Mouse (Mus musculus): ENCODE measurements around the gene Hmgcs1. TPM values are rescaled to one million over a fixed set of nuclear protein-coding genes. Genes with fewer than 3 reads are reported as not detected.

Hmgcs1 gene
- polyA plus RNA-seq, 1 experiment from 2014 or later, result 450 TPM

DNA sequence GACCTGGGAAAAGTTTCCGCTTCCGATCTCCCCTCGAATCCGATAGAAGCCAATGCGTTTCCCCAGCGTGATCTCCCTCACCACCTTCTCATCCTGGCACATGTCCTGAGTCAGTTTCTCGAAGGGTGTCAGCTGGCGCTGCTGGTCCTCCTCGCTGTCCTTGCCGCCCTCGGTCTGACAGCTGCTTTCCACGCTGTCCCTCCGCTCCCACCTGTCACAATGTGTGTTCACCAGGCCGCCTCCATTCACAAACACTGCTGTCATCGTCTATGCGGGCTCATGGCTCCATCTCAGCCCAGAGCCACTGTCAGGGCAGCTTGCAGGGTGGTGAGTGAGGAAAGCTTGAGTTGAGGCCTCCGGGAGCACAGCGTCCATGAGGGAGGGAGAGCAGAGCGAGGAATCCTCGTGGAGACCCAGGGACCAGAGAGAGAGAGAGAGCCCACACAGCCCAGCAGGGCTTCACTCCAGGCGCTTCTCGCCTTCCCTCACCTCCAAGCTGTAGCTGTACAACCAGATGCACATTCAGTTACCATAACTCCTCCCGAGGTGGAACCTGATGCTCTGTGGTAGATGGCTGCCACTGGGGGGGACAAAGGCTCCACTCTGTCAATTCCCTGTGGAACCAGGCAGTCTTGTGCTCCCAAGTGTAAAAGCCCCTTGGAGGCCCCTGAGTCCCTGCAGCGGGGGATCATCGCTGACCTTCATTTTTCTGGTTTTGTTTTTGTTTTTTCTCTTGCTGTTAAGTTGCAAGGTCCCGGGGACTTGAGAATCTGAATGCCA, 37.6 kb downstream of the Hmgcs1 start:
- Histone ChIP-seq H3K27ac (ENCODE audit: low read depth, low read length) (no peak overlapping the region), H3K4me1 (ENCODE audit: control insufficient read depth, insufficient read depth, low read length) (no peaks in the 10 kb centered on the region), H3K36me3 (ENCODE audit: control insufficient read depth, insufficient read depth, low read length) (no peaks in the 10 kb centered on the region), H3K4me2 (ENCODE audit: low read depth) (no peak overlapping the region), H3K9ac (ENCODE audit: low read length) (no peak overlapping the region), H3K4me3 (ENCODE audit: low read depth, low read length) (no peak overlapping the region), H3K9me3 (ENCODE audit: control insufficient read depth, low read length) (no peaks in the 10 kb centered on the region), H3K27me3 (ENCODE audit: control insufficient read depth, insufficient read depth, low read length) (no peaks in the 10 kb centered on the region)
- DNase-seq (ENCODE audit: low spot score) (no peak), ATAC-seq (ENCODE audit: insufficient read depth, low FRiP score, low TSS enrichment) (no peak)
- 76% methylated on average over 26 of the region's 26 CpGs for WGBS

DNA sequence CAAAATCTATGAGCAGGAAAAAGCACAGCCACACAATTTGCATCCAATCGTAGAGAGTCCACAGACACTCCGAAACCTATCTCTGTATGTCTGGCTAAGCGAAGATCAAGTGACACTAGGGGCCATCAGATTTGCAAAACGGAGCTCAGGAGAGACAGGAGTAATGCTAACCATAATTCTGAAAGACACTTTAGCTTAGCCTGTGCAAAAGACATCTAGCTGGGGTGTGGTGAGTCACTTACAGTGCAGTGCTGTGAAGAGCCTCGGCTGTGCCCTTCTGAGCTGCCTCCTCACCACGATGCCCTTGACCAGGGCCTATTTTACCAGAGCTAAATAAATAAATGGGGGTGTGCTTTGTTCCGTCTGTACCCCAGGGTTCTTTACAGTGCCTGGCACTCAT, 39.2 kb downstream of the Hmgcs1 start:
- ATAC-seq (ENCODE audit: insufficient read depth, low FRiP score, low TSS enrichment) (no peak), DNase-seq (ENCODE audit: low spot score) (no peak)

DNA sequence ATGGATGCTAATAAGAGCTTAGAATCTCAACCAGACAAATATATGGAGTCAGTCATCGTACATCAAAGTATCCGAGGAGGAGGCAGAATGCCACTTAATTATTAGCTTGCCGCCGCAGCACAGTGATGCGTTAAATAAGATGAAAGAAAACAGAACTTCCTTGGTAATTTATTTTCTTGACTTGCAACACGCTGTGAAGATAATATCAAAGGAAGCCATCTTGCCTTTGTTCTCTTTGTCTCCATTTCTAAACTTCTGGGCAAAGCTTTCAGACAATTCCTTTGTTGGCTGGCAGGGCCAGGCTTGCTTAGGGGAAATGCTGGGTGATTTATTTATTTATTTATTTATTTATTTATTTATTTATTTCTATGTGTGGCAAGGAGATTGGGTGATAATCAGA, 41.3 kb downstream of the Hmgcs1 start:
- no peak overlapping the region for H3K27ac ChIP-seq (ENCODE audit: low read depth, low read length)
- ATAC-seq (ENCODE audit: insufficient read depth, low FRiP score, low TSS enrichment) (0 out of 2 replicates have a peak, but pooled peaks have one; percentile 2), DNase-seq (ENCODE audit: low spot score) (no peak)
- no peak overlapping the region for H3K4me2 ChIP-seq (ENCODE audit: low read depth)
- H3K4me1 ChIP-seq (ENCODE audit: control insufficient read depth, insufficient read depth, low read length), result no peaks in the 10 kb centered on the region
- WGBS, result 32% methylated on average over 6 of the region's 6 CpGs
- H3K27me3 ChIP-seq (ENCODE audit: control insufficient read depth, insufficient read depth, low read length), result no peaks in the 10 kb centered on the region
- H3K9me3 ChIP-seq (ENCODE audit: control insufficient read depth, low read length), result no peaks in the 10 kb centered on the region
- H3K4me3 ChIP-seq (ENCODE audit: low read depth, low read length), result no peak overlapping the region
- H3K9ac ChIP-seq (ENCODE audit: low read length), result no peak overlapping the region
- H3K36me3 ChIP-seq (ENCODE audit: control insufficient read depth, insufficient read depth, low read length), result no peaks in the 10 kb centered on the region

More for the DNA sequence above, 39.2 kb downstream of the Hmgcs1 start:
- Histone ChIP-seq H3K27ac (ENCODE audit: low read depth, low read length) (no peak overlapping the region), H3K4me1 (ENCODE audit: control insufficient read depth, insufficient read depth, low read length) (no peaks in the 10 kb centered on the region), H3K9me3 (ENCODE audit: control insufficient read depth, low read length) (no peaks in the 10 kb centered on the region), H3K9ac (ENCODE audit: low read length) (no peak overlapping the region), H3K4me3 (ENCODE audit: low read depth, low read length) (no peak overlapping the region), H3K27me3 (ENCODE audit: control insufficient read depth, insufficient read depth, low read length) (no peaks in the 10 kb centered on the region), H3K36me3 (ENCODE audit: control insufficient read depth, insufficient read depth, low read length) (no peaks in the 10 kb centered on the region), H3K4me2 (ENCODE audit: low read depth) (no peak overlapping the region)
- WGBS, result 88% methylated on average over 7 of the region's 7 CpGs

DNA sequence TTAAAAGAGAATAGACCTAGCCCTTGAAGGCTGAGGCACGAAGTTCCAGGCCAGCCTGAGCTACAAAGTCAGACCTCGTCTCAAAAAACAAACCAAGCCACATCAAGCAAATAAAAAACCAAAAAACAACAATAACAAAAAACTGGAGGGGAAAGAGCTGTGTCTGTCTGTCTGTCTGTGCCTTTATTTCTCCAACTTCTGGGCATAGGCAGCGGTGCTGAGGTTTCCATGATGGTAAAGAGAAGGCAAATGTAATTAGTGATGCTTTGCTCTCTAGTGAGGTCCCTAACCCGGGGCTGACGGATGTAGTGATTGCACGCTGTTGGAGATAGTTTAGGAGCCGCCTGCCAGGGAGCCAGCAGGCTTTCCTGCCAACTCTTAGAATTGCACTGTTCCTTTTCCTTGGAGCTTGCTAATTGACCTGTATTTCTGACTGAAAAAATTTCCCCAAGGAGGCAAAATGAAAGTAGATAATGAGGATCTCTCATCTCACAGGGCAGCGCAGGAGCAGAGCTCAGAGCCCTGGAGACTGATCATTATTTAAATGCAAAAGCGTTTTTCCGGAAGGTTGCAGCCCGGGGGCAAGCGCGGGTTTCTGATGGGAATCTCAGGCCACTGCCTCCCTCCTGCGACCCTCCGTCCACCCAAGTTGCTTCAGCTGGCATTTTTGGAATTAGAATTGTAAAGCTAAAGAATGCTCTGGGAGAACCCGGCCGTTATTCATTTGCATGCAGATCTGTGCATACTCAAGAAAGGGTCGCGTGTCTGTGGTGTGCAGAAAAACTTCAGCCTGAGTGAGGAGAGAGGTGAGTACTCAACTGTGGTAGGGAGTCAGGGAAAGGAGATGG, 51.4 kb downstream of the Hmgcs1 start:
- peak; percentile 33; the same call in 1 of the 2 replicates for ATAC-seq (ENCODE audit: insufficient read depth, low FRiP score, low TSS enrichment)

DNA sequence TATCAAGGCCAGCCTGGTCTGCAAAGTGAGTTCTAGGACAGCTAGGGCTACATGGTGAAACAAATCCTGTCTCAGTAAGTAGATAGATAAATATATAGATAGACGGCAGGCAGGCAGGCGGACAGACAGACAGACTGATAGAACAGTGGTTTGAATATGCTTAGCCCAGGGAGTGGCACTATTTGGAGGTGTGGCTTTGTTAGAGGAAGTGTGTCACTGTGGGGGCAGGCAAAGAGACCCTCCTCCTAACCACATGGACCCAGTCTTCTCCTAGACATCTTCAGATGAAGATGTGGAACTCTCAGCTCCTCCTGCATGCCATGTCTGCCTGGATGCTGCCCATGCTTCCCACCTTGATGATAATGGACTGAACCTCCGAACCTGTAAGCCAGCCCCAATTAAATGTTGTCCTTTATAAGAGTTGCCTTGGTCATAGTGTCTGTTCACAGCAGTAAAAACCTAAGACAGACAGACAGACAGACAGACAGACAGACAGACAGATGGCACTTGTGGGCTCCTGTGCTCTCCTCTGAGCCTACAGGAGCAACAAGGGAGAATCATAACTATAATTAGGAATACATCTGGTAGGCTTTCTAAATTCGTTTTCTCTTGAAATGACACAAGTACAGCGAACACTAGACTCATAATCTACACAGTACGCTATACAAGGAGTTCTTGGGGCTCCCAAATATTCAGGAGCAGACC, 52.7 kb downstream of the Hmgcs1 start:
- H3K4me2 ChIP-seq (ENCODE audit: low read depth), result no peak overlapping the region
- ATAC-seq (ENCODE audit: insufficient read depth, low FRiP score, low TSS enrichment), result no peak
- peaks cover 4% of the 10 kb centered on the region; the same call in 1 of the 2 replicates for H3K4me1 ChIP-seq (ENCODE audit: control insufficient read depth, insufficient read depth, low read length)
- no peaks in the 10 kb centered on the region for H3K9me3 ChIP-seq (ENCODE audit: control insufficient read depth, low read length)
- H3K27me3 ChIP-seq (ENCODE audit: control insufficient read depth, insufficient read depth, low read length), result no peaks in the 10 kb centered on the region
- 90% methylated on average over 6 of the region's 6 CpGs for WGBS
- H3K36me3 ChIP-seq (ENCODE audit: control insufficient read depth, insufficient read depth, low read length), result no peaks in the 10 kb centered on the region
- no peak for DNase-seq (ENCODE audit: low spot score)
- H3K4me3 ChIP-seq (ENCODE audit: low read depth, low read length), result no peak overlapping the region
- no peak overlapping the region for H3K9ac ChIP-seq (ENCODE audit: low read length)
- H3K27ac ChIP-seq (ENCODE audit: low read depth, low read length), result no peak overlapping the region

More for the DNA sequence above, 51.4 kb downstream of the Hmgcs1 start:
- WGBS, result 4% methylated on average over 19 of the region's 19 CpGs
- Histone ChIP-seq H3K9ac (ENCODE audit: low read length) (peak overlapping the region; percentile 27), H3K9me3 (ENCODE audit: control insufficient read depth, low read length) (no peaks in the 10 kb centered on the region), H3K27me3 (ENCODE audit: control insufficient read depth, insufficient read depth, low read length) (no peaks in the 10 kb centered on the region), H3K4me3 (ENCODE audit: low read depth, low read length) (0 out of 2 replicates have a peak overlapping the region, but pooled peaks have one; percentile 6), H3K4me1 (ENCODE audit: control insufficient read depth, insufficient read depth, low read length) (peaks cover 4% of the 10 kb centered on the region; the same call in 1 of the 2 replicates), H3K27ac (ENCODE audit: low read depth, low read length) (no peak overlapping the region), H3K36me3 (ENCODE audit: control insufficient read depth, insufficient read depth, low read length) (no peaks in the 10 kb centered on the region), H3K4me2 (ENCODE audit: low read depth) (peak overlapping the region; percentile 38)
- DNase-seq (ENCODE audit: low spot score), result peak; percentile 56

DNA sequence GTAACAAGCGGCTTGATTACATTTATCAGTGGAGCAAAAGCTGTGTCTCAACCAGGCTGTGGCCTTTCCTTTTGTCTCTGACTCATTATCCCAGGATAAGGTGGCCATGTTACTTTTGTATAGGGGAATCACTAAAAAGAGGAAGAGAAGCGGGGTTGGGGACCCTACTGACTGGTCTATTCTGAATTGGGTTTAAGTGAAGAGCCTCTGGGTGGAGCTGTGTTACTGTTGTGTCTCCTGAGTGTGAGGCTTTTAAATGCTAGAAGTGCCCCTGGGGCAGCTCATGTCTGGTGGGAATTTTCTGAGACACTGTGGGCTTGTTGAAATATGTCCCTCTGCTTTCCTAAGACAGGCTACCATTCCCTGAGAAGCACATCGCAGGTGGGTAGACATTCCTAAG, 53.3 kb downstream of the Hmgcs1 start:
- no peaks in the 10 kb centered on the region for H3K9me3 ChIP-seq (ENCODE audit: control insufficient read depth, low read length)
- H3K27me3 ChIP-seq (ENCODE audit: control insufficient read depth, insufficient read depth, low read length), result no peaks in the 10 kb centered on the region
- WGBS, result 78% methylated on average over 3 of the region's 3 CpGs
- DNase-seq (ENCODE audit: low spot score) (no peak), ATAC-seq (ENCODE audit: insufficient read depth, low FRiP score, low TSS enrichment) (no peak)
- no peak overlapping the region for H3K4me2 ChIP-seq (ENCODE audit: low read depth)
- no peak overlapping the region for H3K4me3 ChIP-seq (ENCODE audit: low read depth, low read length)
- H3K36me3 ChIP-seq (ENCODE audit: control insufficient read depth, insufficient read depth, low read length), result no peaks in the 10 kb centered on the region
- H3K27ac ChIP-seq (ENCODE audit: low read depth, low read length), result no peak overlapping the region
- peaks cover 4% of the 10 kb centered on the region; the same call in 1 of the 2 replicates for H3K4me1 ChIP-seq (ENCODE audit: control insufficient read depth, insufficient read depth, low read length)
- no peak overlapping the region for H3K9ac ChIP-seq (ENCODE audit: low read length)

DNA sequence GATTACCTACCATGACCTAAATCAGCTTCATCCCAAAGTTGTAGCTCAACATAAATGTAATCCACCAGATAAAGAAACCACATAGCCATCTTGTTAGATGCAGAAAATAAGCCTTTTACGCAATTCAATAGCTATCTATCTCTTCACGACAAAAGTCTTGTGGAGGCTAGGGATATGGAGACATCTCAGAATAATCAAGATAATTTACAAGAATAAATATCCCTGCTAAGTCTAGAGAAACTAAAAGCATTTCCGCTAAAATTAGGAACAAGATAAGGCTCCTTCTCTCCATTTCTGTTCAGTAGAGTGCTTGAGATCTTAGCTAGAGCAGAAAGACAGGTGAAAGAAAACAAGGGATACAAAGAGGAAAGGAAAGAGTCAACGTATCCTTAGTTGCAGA, 56.8 kb downstream of the Hmgcs1 start:
- no peak overlapping the region for H3K9ac ChIP-seq (ENCODE audit: low read length)
- peaks cover under 1% of the 10 kb centered on the region; the same call in 1 of the 2 replicates for H3K4me1 ChIP-seq (ENCODE audit: control insufficient read depth, insufficient read depth, low read length)
- H3K4me3 ChIP-seq (ENCODE audit: low read depth, low read length), result no peak overlapping the region
- no peak overlapping the region for H3K27ac ChIP-seq (ENCODE audit: low read depth, low read length)
- ATAC-seq (ENCODE audit: insufficient read depth, low FRiP score, low TSS enrichment) (no peak), DNase-seq (ENCODE audit: low spot score) (no peak)
- no peaks in the 10 kb centered on the region for H3K27me3 ChIP-seq (ENCODE audit: control insufficient read depth, insufficient read depth, low read length)
- H3K4me2 ChIP-seq (ENCODE audit: low read depth), result no peak overlapping the region
- 88% methylated on average over 4 of the region's 4 CpGs for WGBS
- no peaks in the 10 kb centered on the region for H3K9me3 ChIP-seq (ENCODE audit: control insufficient read depth, low read length)
- H3K36me3 ChIP-seq (ENCODE audit: control insufficient read depth, insufficient read depth, low read length), result no peaks in the 10 kb centered on the region

DNA sequence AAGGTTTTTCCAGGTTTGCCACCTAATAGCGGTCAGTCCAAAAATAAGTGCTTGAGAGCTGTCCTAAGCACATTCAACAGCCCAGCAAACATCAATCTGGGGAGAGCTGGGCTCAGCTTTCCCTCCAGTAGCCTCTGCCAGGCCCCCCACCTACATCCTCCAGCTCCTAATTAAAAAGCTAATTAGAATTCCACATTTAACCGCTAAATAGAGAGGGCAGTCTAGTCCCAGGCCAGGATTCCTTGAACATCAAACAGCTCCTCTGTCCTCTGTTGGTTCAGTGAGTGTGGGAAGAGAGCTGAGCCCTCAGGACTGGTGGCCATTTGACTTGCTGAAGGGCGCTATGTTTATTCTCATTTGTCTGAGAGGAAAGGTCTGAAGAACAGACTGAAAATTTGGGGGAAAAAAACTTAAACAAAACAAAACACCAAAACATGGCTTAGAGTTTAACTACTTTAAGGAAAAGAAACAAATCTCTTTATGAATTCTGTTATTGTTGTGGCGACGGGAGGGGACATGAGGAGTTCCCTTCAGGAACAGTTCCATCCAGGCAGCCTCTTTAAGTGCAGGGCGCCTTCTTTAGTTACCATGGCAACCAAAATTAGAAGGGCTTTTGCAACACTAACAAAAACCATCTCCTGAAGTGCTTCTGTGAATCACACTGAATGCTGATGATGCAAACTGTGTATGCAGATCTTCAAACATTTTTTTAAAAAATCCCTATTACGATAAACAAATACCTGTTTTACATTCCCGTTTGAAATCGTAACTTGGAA, 63.9 kb downstream of the Hmgcs1 start:
- H3K4me1 ChIP-seq (ENCODE audit: control insufficient read depth, insufficient read depth, low read length), result peaks cover 9% of the 10 kb centered on the region; the same call in 1 of the 2 replicates
- WGBS, result 62% methylated on average over 9 of the region's 9 CpGs
- DNase-seq (ENCODE audit: low spot score), result no peak
- H3K27me3 ChIP-seq (ENCODE audit: control insufficient read depth, insufficient read depth, low read length), result no peaks in the 10 kb centered on the region
- no peaks in the 10 kb centered on the region for H3K9me3 ChIP-seq (ENCODE audit: control insufficient read depth, low read length)
- no peak overlapping the region for H3K4me3 ChIP-seq (ENCODE audit: low read depth, low read length)
- no peak overlapping the region for H3K9ac ChIP-seq (ENCODE audit: low read length)
- H3K4me2 ChIP-seq (ENCODE audit: low read depth), result no peak overlapping the region
- H3K36me3 ChIP-seq (ENCODE audit: control insufficient read depth, insufficient read depth, low read length), result no peaks in the 10 kb centered on the region
- no peak overlapping the region for H3K27ac ChIP-seq (ENCODE audit: low read depth, low read length)
- no peak for ATAC-seq (ENCODE audit: insufficient read depth, low FRiP score, low TSS enrichment)
